In genomic region chr11:79589317-79590075, GRCm38 (mm10) we compare ENCODE assay signal across 9 mouse cellular contexts. TPM values are rescaled to one million over a fixed set of nuclear protein-coding genes. Genes with fewer than 3 reads are reported as not detected.
A peak's percentile ranks its signal among the peaks of the same experiment; 100 is the strongest.
DNase-seq lines count a peak whose midpoint lies in the region; ATAC-seq and TF ChIP-seq lines count a peak whose summit lies in the region.
"Had no signal": no experiment of that assay in that cellular context is flagged by ENCODE, and none has a peak within 500 bp of the region (broad histone marks: within the 10 kb centered on the region; RNA-seq: fewer than 3 reads in every experiment).

No protein-coding gene starts in this region.

- TF ChIP-seq CTCF in spleen, adult 2 months (IDR thresholded peaks at IDR 0.05; ENCODE audit: extremely low read depth, insufficient read depth, insufficient read length, insufficient replicate concordance), result peak; percentile 13; the same call in 1 of the 2 replicates

- intact Hi-C loops in heart, postnatal 10 days (cut with DNase I), result loop anchor here (5.0 kb wide), 1 partner anchor 333 kb away; no protein-coding TSS in a partner anchor

- H3K4me1 ChIP-seq in hindbrain, embryonic 11.5 days (replicated peaks; ENCODE audit: control insufficient read depth, insufficient read depth, low read length), result peaks cover 14% of the 10 kb centered on the region
- peaks cover 17% of the 10 kb centered on the region for H3K4me1 ChIP-seq in hindbrain, embryonic 16.5 days (ENCODE audit: control insufficient read depth, insufficient read depth, low read depth, low read length)
- H3K4me1 ChIP-seq in spleen, adult 2 months (ENCODE audit: control insufficient read depth, insufficient read depth, insufficient read length), result 0 out of 2 replicates have a peak, but pooled peaks cover 4% of the 10 kb centered on the region
- peaks cover 38% of the 10 kb centered on the region for H3K4me1 ChIP-seq in embryonic facial prominence, embryonic 10.5 days

- no peak overlapping the region for H3K9ac ChIP-seq in hindbrain, embryonic 11.5 days (ENCODE audit: low read depth, low read length)
- H3K9ac ChIP-seq in hindbrain, embryonic 16.5 days (ENCODE audit: low read depth, low read length), result no peak overlapping the region
- H3K9ac ChIP-seq: heart, embryonic 13.5 days had no signal

- no peak overlapping the region for H3K27ac ChIP-seq in hindbrain, embryonic 11.5 days (ENCODE audit: low read depth, low read length)
- H3K27ac ChIP-seq in hindbrain, embryonic 16.5 days (ENCODE audit: low read depth, low read length), result no peak overlapping the region
- no peak overlapping the region for H3K27ac ChIP-seq in spleen, adult 2 months (ENCODE audit: insufficient read depth, low read length)
- no peak overlapping the region for H3K27ac ChIP-seq in embryonic facial prominence, embryonic 10.5 days (replicated peaks)
- H3K27ac ChIP-seq: heart, embryonic 13.5 days had no signal

- H3K4me2 ChIP-seq in hindbrain, embryonic 11.5 days (replicated peaks; ENCODE audit: low read depth, low read length), result no peak overlapping the region
- no peak overlapping the region for H3K4me2 ChIP-seq in hindbrain, embryonic 16.5 days (ENCODE audit: low read length)

- DNase-seq in hindbrain, embryonic 11.5 days (ENCODE audit: low spot score), result peak; percentile 53
- DNase-seq in spleen, adult 2 months (ENCODE audit: low read depth in 1 of 2, low spot score in 2 of 2), result no peak
- no peak for DNase-seq in spleen, adult 18-20 months
- peak; percentile 43 for DNase-seq in embryonic facial prominence, embryonic 10.5 days (ENCODE audit: low spot score)
- DNase-seq in frontal cortex, postnatal 14 days (ENCODE audit: low spot score in 2 of 2), result no peak
- DNase-seq in c-Kit-positive CD71-positive TER-119-positive erythroid progenitor cells, embryonic 14.5 days (ENCODE audit: low spot score), result no peak
- DNase-seq in heart, postnatal 10 days, result no peak

- no peaks in the 10 kb centered on the region for H3K9me3 ChIP-seq in hindbrain, embryonic 11.5 days (ENCODE audit: control insufficient read depth, low read length)
- H3K9me3 ChIP-seq in hindbrain, embryonic 16.5 days (ENCODE audit: control insufficient read depth, low read length), result no peaks in the 10 kb centered on the region
- no peaks in the 10 kb centered on the region for H3K9me3 ChIP-seq in embryonic facial prominence, embryonic 10.5 days
- H3K9me3 ChIP-seq: heart, embryonic 13.5 days had no signal

- no peak for ATAC-seq in hindbrain, embryonic 11.5 days (ENCODE audit: low FRiP score)
- no peak for ATAC-seq in hindbrain, embryonic 16.5 days

- H3K27me3 ChIP-seq in hindbrain, embryonic 11.5 days (ENCODE audit: control insufficient read depth, insufficient read depth, low read length), result peaks cover 11% of the 10 kb centered on the region; the same call in 1 of the 2 replicates
- 0 out of 2 replicates have a peak, but pooled peaks cover 2% of the 10 kb centered on the region for H3K27me3 ChIP-seq in hindbrain, embryonic 16.5 days (replicated peaks; ENCODE audit: control insufficient read depth, insufficient read depth, low read length)
- H3K27me3 ChIP-seq in spleen, adult 2 months (ENCODE audit: control insufficient read depth, insufficient read depth, low read length), result peaks cover 5% of the 10 kb centered on the region
- peaks cover 59% of the 10 kb centered on the region for H3K27me3 ChIP-seq in embryonic facial prominence, embryonic 10.5 days (replicated peaks; ENCODE audit: low read depth, poor library complexity, severe bottlenecking)

- 53% methylated on average over 14 of the region's 14 CpGs for WGBS in hindbrain, embryonic 11.5 days
- 52% methylated on average over 14 of the region's 14 CpGs for WGBS in hindbrain, embryonic 16.5 days
- WGBS in spleen, adult 2 months, result 58% methylated on average over 14 of the region's 14 CpGs
- WGBS in embryonic facial prominence, embryonic 10.5 days, result 48% methylated on average over 14 of the region's 14 CpGs

- no peak overlapping the region for H3K4me3 ChIP-seq in hindbrain, embryonic 11.5 days (ENCODE audit: low read depth, low read length)
- H3K4me3 ChIP-seq in hindbrain, embryonic 16.5 days (ENCODE audit: low read length), result no peak overlapping the region
- H3K4me3 ChIP-seq in spleen, adult 2 months (ENCODE audit: extremely low read depth, insufficient read depth, insufficient read length), result no peak overlapping the region
- no peak overlapping the region for H3K4me3 ChIP-seq in embryonic facial prominence, embryonic 10.5 days

- TF ChIP-seq POLR2A in spleen, adult 2 months (IDR thresholded peaks at IDR 0.05; ENCODE audit: low read depth, low read length), result no peak

- H3K36me3 ChIP-seq in hindbrain, embryonic 11.5 days (ENCODE audit: control insufficient read depth, insufficient read depth, low read length), result no peaks in the 10 kb centered on the region
- H3K36me3 ChIP-seq in hindbrain, embryonic 16.5 days (ENCODE audit: control insufficient read depth, insufficient read depth, low read length), result no peaks in the 10 kb centered on the region
- no peaks in the 10 kb centered on the region for H3K36me3 ChIP-seq in spleen, adult 2 months (ENCODE audit: control insufficient read depth, insufficient read depth, low read length)
- H3K36me3 ChIP-seq in embryonic facial prominence, embryonic 10.5 days (replicated peaks), result no peaks in the 10 kb centered on the region
- H3K36me3 ChIP-seq: heart, embryonic 13.5 days had no signal

RNA-seq across cellular contexts. Expression of gene Rab11fip4, which starts 1.5 kb away (rescaled TPM):
- 11.5 and 11.6 TPM in 2 replicates for polyA plus RNA-seq in hindbrain, embryonic 11.5 days (2014; fragmentation: Nextera tagmentation; extraction: Ambion mirVana)
- 20.0 and 27.8 TPM in 2 replicates for polyA plus RNA-seq in hindbrain, embryonic 16.5 days (2015; fragmentation: Nextera tagmentation; extraction: Ambion mirVana)
- 11.0 and 12.2 TPM in 2 replicates for polyA plus RNA-seq in spleen, adult 2 months (2012; rRNA removed)
- 15.8 and 16.3 TPM in 2 replicates for polyA plus RNA-seq in embryonic facial prominence, embryonic 10.5 days (2016; fragmentation: Nextera tagmentation; extraction: Ambion mirVana)
- total RNA-seq in heart, postnatal 10 days (2021), result under 1 TPM; 0.07 to 0.38 TPM

RNA-seq across cellular contexts. Expression of gene Evi2a, which starts 59.1 kb away (rescaled TPM):
- 2.2 and 3.1 TPM in 2 replicates for polyA plus RNA-seq in hindbrain, embryonic 11.5 days (2014; fragmentation: Nextera tagmentation; extraction: Ambion mirVana)
- 3.1 TPM in 2 replicates for polyA plus RNA-seq in hindbrain, embryonic 16.5 days (2015; fragmentation: Nextera tagmentation; extraction: Ambion mirVana)
- polyA plus RNA-seq in spleen, adult 2 months (2012; rRNA removed), result 22.0 and 25.1 TPM in 2 replicates
- 1.6 and 3.0 TPM in 2 replicates for polyA plus RNA-seq in embryonic facial prominence, embryonic 10.5 days (2016; fragmentation: Nextera tagmentation; extraction: Ambion mirVana)
- 1 to 10 TPM in 1 of 2 experiments, under 1 TPM in 1; 0.81 to 2.0 TPM for total RNA-seq in heart, postnatal 10 days (2021)

RNA-seq across cellular contexts. Expression of gene Evi2, which starts 59.1 kb away (rescaled TPM):
- polyA plus RNA-seq in hindbrain, embryonic 11.5 days (2014; fragmentation: Nextera tagmentation; extraction: Ambion mirVana), result 0.74 and 2.1 TPM in 2 replicates
- polyA plus RNA-seq in hindbrain, embryonic 16.5 days (2015; fragmentation: Nextera tagmentation; extraction: Ambion mirVana), result 0.39 and 0.61 TPM in 2 replicates
- 12.2 and 13.9 TPM in 2 replicates for polyA plus RNA-seq in spleen, adult 2 months (2012; rRNA removed)
- 1.1 and 1.5 TPM in 2 replicates for polyA plus RNA-seq in embryonic facial prominence, embryonic 10.5 days (2016; fragmentation: Nextera tagmentation; extraction: Ambion mirVana)
- total RNA-seq in heart, postnatal 10 days (2021), result under 1 TPM; 0.10 TPM

Comparison
In these comparisons a context has a peak if more than half of its experiments do, and no peak if none do; other contexts are left out.
1. DNase-seq: peak in hindbrain, embryonic 11.5 days (single experiment) and embryonic facial prominence, embryonic 10.5 days (single experiment); none in spleen, adult 2 months (0 of 2), spleen, adult 18-20 months (0 of 2), frontal cortex, postnatal 14 days (0 of 2), c-Kit-positive CD71-positive TER-119-positive erythroid progenitor cells, embryonic 14.5 days (single experiment) and heart, postnatal 10 days (0 of 2).